Mouse (Mus musculus) ovary, postnatal 36 days (tissue): ENCODE measurements around the gene Glis1.

Experiments
- DNase-seq: peaks from one replicate; pipeline ENCODE4 v3.0.0; 2022; ENCODE audit warnings: low spot score, mixed read lengths

Glis1 gene

GRCm38 (mm10) chr4:107684130-107684529, 249.7 kb downstream of the Glis1 start, which contains the start of gene Dmrtb1:
Gene Dmrtb1 (minus strand): TSS chr4:107684230.
- DNase-seq: no peak
